Mouse (Mus musculus): ENCODE measurements at regions not wholly inside any gene's neighbourhood (a gene's known extent, or its start where the extent isn't known, plus 50 kb on each side); places are given as distances from the start of the nearest gene placed in this dataset.

DNA sequence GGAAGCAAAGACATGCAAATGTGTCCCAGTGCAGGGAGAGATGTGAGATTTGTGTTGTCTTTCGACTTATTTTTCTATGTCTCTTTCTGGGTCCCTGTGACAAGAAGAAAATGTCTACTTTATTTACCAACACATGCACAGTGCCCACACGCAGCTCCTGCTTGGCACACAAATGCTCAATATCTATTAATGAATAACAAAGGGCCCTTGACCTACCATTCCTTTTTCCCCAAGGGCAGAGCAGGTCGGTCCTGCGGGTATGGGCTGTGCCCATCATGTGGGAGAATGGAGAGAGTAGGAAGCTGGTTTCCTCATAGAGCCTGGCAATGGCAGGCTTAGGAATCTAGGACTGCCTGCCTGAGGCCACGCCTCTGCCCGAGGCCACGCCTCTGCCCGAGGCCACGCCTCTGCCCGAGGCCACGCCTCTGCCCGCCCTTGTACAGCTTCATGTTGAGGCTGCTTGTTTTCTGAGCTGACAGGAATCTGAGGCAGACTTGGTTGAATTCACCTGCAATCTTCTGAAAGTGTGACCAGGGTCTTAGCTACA lies 98.8 kb upstream of the Ankrd28 start:
- Histone ChIP-seq H3K9me3 (replicated peaks) (no peaks in the 10 kb centered on the region), H3K4me3 (ENCODE audit: low read depth, low read length) (no peak overlapping the region), H3K27me3 (ENCODE audit: insufficient read depth, low read length) (peaks cover 8% of the 10 kb centered on the region), H3K4me1 (ENCODE audit: insufficient read depth, low read depth, low read length) (peaks cover 4% of the 10 kb centered on the region; the same call in 1 of the 2 replicates), H3K36me3 (replicated peaks) (no peaks in the 10 kb centered on the region)
- TF ChIP-seq TAL1 (conservative IDR thresholded peaks at IDR 0.05; ENCODE audit: low read depth, low read length), result no peak
- TF ChIP-seq CTCF (IDR thresholded peaks at IDR 0.05; ENCODE audit: low read depth, low read length), result no peak
- TF ChIP-seq GATA1 (IDR thresholded peaks at IDR 0.05; ENCODE audit: borderline replicate concordance, low read length), result no peak
- TF ChIP-seq POLR2AphosphoS5 (IDR thresholded peaks at IDR 0.05; ENCODE audit: insufficient replicate concordance, low read depth, low read length), result no peak
- no peak for TF ChIP-seq GATA2 (IDR thresholded peaks at IDR 0.05; ENCODE audit: borderline replicate concordance, low read depth, low read length)
- DNase-seq (ENCODE audit: low spot score) (no peak), ATAC-seq (ENCODE audit: extremely low read depth, insufficient number of reproducible peaks, low FRiP score, poor library complexity, severe bottlenecking) (no peak)

DNA sequence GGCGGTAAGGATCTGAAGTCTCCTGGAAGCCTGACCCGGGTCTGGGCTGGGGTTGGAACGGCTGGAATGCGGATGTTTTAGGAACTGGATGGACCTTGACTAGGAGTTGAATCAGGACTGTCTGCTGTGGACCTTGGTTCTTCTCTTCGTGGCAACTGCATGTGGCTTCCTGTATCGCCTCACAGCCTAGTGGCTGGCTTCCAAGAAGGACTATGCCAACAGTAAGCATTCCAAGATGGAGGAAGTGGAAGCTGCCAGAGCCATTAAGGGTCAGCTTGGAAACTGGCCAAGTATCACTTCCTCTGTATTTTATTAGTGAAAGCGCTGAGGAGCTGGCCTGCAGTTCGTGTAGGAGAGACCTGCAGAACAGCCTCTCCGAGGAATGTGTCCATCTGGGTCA lies 98.4 kb upstream of the Galnt15 start:
- Histone ChIP-seq H3K4me3 (ENCODE audit: low read depth, low read length) (no peak overlapping the region), H3K27me3 (ENCODE audit: insufficient read depth, low read length) (peaks cover 12% of the 10 kb centered on the region), H3K36me3 (replicated peaks) (no peaks in the 10 kb centered on the region), H3K9me3 (replicated peaks) (no peaks in the 10 kb centered on the region), H3K4me1 (ENCODE audit: insufficient read depth, low read depth, low read length) (peaks cover 6% of the 10 kb centered on the region; the same call in 1 of the 2 replicates)
- TF ChIP-seq TAL1 (conservative IDR thresholded peaks at IDR 0.05; ENCODE audit: low read depth, low read length) (no peak), GATA2 (IDR thresholded peaks at IDR 0.05; ENCODE audit: borderline replicate concordance, low read depth, low read length) (no peak), GATA1 (IDR thresholded peaks at IDR 0.05; ENCODE audit: borderline replicate concordance, low read length) (no peak), POLR2AphosphoS5 (IDR thresholded peaks at IDR 0.05; ENCODE audit: insufficient replicate concordance, low read depth, low read length) (no peak), CTCF (IDR thresholded peaks at IDR 0.05; ENCODE audit: low read depth, low read length) (no peak)
- no peak for DNase-seq (ENCODE audit: low spot score)
- ATAC-seq (ENCODE audit: extremely low read depth, insufficient number of reproducible peaks, low FRiP score, poor library complexity, severe bottlenecking), result no peak

DNA sequence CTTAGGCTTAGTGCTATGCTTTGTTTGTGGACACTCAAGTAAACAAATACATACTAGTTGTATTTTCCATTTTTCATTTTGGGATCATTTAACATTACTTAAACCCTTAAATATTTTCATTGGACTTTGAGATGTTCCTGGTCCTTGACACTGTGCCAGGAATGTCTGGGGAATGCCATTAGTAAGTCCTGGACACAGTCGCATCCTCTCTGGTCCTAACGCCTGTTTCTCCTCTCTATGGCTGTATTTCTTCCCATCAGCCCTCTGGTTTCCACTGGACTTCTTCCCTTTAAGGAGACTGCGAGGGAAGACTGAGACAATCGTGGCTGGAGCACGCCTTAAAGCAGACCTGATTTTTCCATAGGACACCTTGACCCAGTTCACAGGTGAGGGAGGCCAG lies 96.8 kb upstream of the Galnt15 start:
- DNase-seq (ENCODE audit: low spot score) (no peak), ATAC-seq (ENCODE audit: extremely low read depth, insufficient number of reproducible peaks, low FRiP score, poor library complexity, severe bottlenecking) (no peak)
- TF ChIP-seq TAL1 (conservative IDR thresholded peaks at IDR 0.05; ENCODE audit: low read depth, low read length) (no peak), GATA2 (IDR thresholded peaks at IDR 0.05; ENCODE audit: borderline replicate concordance, low read depth, low read length) (no peak), GATA1 (IDR thresholded peaks at IDR 0.05; ENCODE audit: borderline replicate concordance, low read length) (no peak), POLR2AphosphoS5 (IDR thresholded peaks at IDR 0.05; ENCODE audit: insufficient replicate concordance, low read depth, low read length) (no peak), CTCF (IDR thresholded peaks at IDR 0.05; ENCODE audit: low read depth, low read length) (no peak)
- Histone ChIP-seq H3K4me1 (ENCODE audit: insufficient read depth, low read depth, low read length) (peaks cover 6% of the 10 kb centered on the region; the same call in 1 of the 2 replicates), H3K36me3 (replicated peaks) (no peaks in the 10 kb centered on the region), H3K27me3 (ENCODE audit: insufficient read depth, low read length) (peaks cover 16% of the 10 kb centered on the region), H3K4me3 (ENCODE audit: low read depth, low read length) (no peak overlapping the region), H3K9me3 (replicated peaks) (no peaks in the 10 kb centered on the region)

DNA sequence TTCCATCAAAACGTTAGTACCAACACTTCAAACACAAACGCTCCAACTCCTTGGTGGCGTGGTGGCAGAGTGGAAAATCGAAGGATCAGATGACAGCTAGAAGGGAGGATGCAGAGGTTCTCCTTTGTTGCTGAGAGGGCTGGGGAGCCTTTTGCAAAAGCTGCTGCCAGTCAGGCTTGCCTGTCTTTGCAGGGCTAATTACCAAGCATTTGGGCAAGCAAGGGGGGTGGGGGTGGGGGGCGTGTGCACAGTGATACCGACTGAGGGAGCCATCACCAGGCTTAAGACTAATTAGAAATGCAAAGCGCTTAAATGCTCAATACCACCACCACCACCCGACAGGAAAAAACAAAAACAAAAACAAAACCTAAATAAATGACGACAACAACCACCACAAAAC lies 95.3 kb upstream of the Galnt15 start:
- Histone ChIP-seq H3K4me3 (ENCODE audit: low read depth, low read length) (no peak overlapping the region), H3K9me3 (replicated peaks) (no peaks in the 10 kb centered on the region), H3K36me3 (replicated peaks) (no peaks in the 10 kb centered on the region), H3K27me3 (ENCODE audit: insufficient read depth, low read length) (peaks cover 16% of the 10 kb centered on the region), H3K4me1 (ENCODE audit: insufficient read depth, low read depth, low read length) (peaks cover 6% of the 10 kb centered on the region; the same call in 1 of the 2 replicates)
- TF ChIP-seq GATA1 (IDR thresholded peaks at IDR 0.05; ENCODE audit: borderline replicate concordance, low read length), result no peak
- TF ChIP-seq POLR2AphosphoS5 (IDR thresholded peaks at IDR 0.05; ENCODE audit: insufficient replicate concordance, low read depth, low read length), result no peak
- no peak for TF ChIP-seq CTCF (IDR thresholded peaks at IDR 0.05; ENCODE audit: low read depth, low read length)
- DNase-seq (ENCODE audit: low spot score) (no peak), ATAC-seq (ENCODE audit: extremely low read depth, insufficient number of reproducible peaks, low FRiP score, poor library complexity, severe bottlenecking) (no peak)

DNA sequence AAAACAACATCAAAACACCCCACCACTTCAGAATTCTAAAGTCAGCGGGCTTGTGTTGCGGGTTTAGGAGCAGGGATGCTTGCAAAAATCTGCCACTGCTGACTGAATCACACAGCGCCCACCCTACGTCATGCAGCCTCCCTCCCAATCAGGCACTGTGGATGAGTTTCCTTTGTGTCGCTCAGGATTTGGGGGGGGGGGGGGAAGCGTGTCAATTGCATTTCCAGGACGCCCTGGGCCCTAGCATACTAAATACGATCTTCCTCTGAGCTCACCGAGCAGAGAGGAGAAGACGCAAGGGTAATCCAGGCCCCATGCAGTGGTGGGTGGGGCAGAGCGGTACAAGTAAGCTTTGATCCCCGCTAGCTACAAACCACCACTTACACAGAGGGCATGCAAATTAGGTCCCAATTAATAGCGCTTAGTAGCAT lies 94.9 kb upstream of the Galnt15 start:
- H3K36me3 ChIP-seq (replicated peaks), result no peaks in the 10 kb centered on the region
- ATAC-seq (ENCODE audit: extremely low read depth, insufficient number of reproducible peaks, low FRiP score, poor library complexity, severe bottlenecking), result no peak
- peaks cover 16% of the 10 kb centered on the region for H3K27me3 ChIP-seq (ENCODE audit: insufficient read depth, low read length)
- no peaks in the 10 kb centered on the region for H3K9me3 ChIP-seq (replicated peaks)
- H3K4me1 ChIP-seq (ENCODE audit: insufficient read depth, low read depth, low read length), result peaks cover 6% of the 10 kb centered on the region; the same call in 1 of the 2 replicates
- TF ChIP-seq GATA1 (IDR thresholded peaks at IDR 0.05; ENCODE audit: borderline replicate concordance, low read length) (no peak), GATA2 (IDR thresholded peaks at IDR 0.05; ENCODE audit: borderline replicate concordance, low read depth, low read length) (no peak), TAL1 (conservative IDR thresholded peaks at IDR 0.05; ENCODE audit: low read depth, low read length) (no peak), CTCF (IDR thresholded peaks at IDR 0.05; ENCODE audit: low read depth, low read length) (no peak), POLR2AphosphoS5 (IDR thresholded peaks at IDR 0.05; ENCODE audit: insufficient replicate concordance, low read depth, low read length) (no peak)
- DNase-seq (ENCODE audit: low spot score), result no peak
- H3K4me3 ChIP-seq (ENCODE audit: low read depth, low read length), result no peak overlapping the region

DNA sequence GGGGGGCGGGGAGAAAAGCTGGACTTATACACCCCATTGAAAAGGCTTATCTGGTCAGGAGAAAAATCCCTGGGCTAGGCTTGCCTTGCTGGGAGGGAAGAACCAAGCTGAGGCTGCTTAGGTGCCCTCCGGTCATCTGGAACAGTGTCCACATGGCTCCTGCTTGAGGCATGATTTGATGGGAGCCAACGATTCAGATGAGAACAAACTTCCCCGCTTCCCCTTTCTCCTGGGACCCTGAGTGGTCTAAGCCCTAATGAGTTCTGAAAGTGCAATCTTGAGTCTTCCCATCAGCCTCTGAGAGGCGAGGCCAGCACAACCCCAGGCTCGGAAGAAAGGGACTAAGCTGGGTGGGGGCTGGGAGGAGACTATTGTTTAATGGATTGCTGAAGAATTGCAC lies 94.5 kb upstream of the Galnt15 start:
- DNase-seq (ENCODE audit: low spot score) (no peak), ATAC-seq (ENCODE audit: extremely low read depth, insufficient number of reproducible peaks, low FRiP score, poor library complexity, severe bottlenecking) (no peak)
- H3K36me3 ChIP-seq (replicated peaks), result no peaks in the 10 kb centered on the region
- peaks cover 16% of the 10 kb centered on the region for H3K27me3 ChIP-seq (ENCODE audit: insufficient read depth, low read length)
- H3K4me3 ChIP-seq (ENCODE audit: low read depth, low read length), result no peak overlapping the region
- peaks cover 6% of the 10 kb centered on the region; the same call in 1 of the 2 replicates for H3K4me1 ChIP-seq (ENCODE audit: insufficient read depth, low read depth, low read length)
- no peak for TF ChIP-seq GATA1 (IDR thresholded peaks at IDR 0.05; ENCODE audit: borderline replicate concordance, low read length)
- TF ChIP-seq TAL1 (conservative IDR thresholded peaks at IDR 0.05; ENCODE audit: low read depth, low read length), result no peak
- no peak for TF ChIP-seq GATA2 (IDR thresholded peaks at IDR 0.05; ENCODE audit: borderline replicate concordance, low read depth, low read length)
- TF ChIP-seq CTCF (IDR thresholded peaks at IDR 0.05; ENCODE audit: low read depth, low read length), result no peak
- no peak for TF ChIP-seq POLR2AphosphoS5 (IDR thresholded peaks at IDR 0.05; ENCODE audit: insufficient replicate concordance, low read depth, low read length)
- no peaks in the 10 kb centered on the region for H3K9me3 ChIP-seq (replicated peaks)
